Mouse (Mus musculus) liver, embryonic 14.5 days (tissue): ENCODE data around the gene Aoc2. TPM values are rescaled to one million over a fixed set of nuclear protein-coding genes. Genes with fewer than 3 reads are reported as not detected.
A peak's percentile ranks its signal among the peaks of the same experiment; 100 is the strongest.

Experiments used
- ATAC-seq: fragments of 200-750 bp; cut with Nextera tagmentation; 2 replicates; pipeline ENCODE4 v1.8.0; 2017; ENCODE audit warnings: moderate number of reproducible peaks, mild to moderate bottlenecking, moderate library complexity; ENCODE audit not compliant: insufficient read depth
- DNase-seq, 3 experiments: peaks; one replicate each; pipeline ENCODE4 v3.0.0-alpha.2; 2012 to 2013; ENCODE audit warnings: low read depth in 3 of 3, low spot score in 3 of 3
- H3K27ac ChIP-seq: fragments of 300-500 bp; sonication (generic); 2 replicates; pipeline ENCODE4 v1.5.1; 2014; ENCODE audit warnings: moderate library complexity, mild to moderate bottlenecking, control low read depth, inconsistent platforms
- H3K27me3 ChIP-seq: fragments of 300-500 bp; sonication (generic); 2 replicates; pipeline ENCODE4 v1.6.1; 2014; ENCODE audit warnings: mild to moderate bottlenecking, low read length, moderate library complexity; ENCODE audit not compliant: control insufficient read depth, insufficient read depth
- H3K36me3 ChIP-seq: fragments of 300-500 bp; sonication (generic); replicated peaks from 2 replicates; pipeline ENCODE4 v1.6.1; 2014; ENCODE audit warnings: low read depth; ENCODE audit not compliant: control insufficient read depth, insufficient read depth
- H3K4me1 ChIP-seq, 2 experiments: fragments of 200-500 bp in 1 of 2; fragments of 300-500 bp in 1 of 2; sonication (generic) in 1 of 2; replicated peaks; 2 replicates each; pipeline ENCODE4 v1.6.1; 2012 to 2014; ENCODE audit warnings: antibody characterized with exemption in 1 of 2, inconsistent platforms in 1 of 2, low read length in 1 of 2; ENCODE audit not compliant: control insufficient read depth in 2 of 2, insufficient read depth in 2 of 2
- H3K4me2 ChIP-seq: fragments of 300-500 bp; sonication (generic); 2 replicates; pipeline ENCODE4 v1.6.1; 2014; ENCODE audit warnings: low read depth, mild to moderate bottlenecking, control low read depth, moderate library complexity
- H3K4me3 ChIP-seq, 2 experiments: fragments of 200-500 bp in 1 of 2; fragments of 300-500 bp in 1 of 2; sonication (generic) in 1 of 2; 2 replicates each; pipeline ENCODE4 v1.5.1; 2012 to 2014; ENCODE audit warnings: low read depth in 2 of 2, low read length in 2 of 2, mild to moderate bottlenecking in 2 of 2, control low read depth in 1 of 2, inconsistent platforms in 1 of 2, moderate library complexity in 1 of 2; ENCODE audit not compliant: insufficient read depth in 1 of 2
- H3K9ac ChIP-seq: fragments of 300-500 bp; sonication (generic); replicated peaks from 2 replicates; pipeline ENCODE4 v1.6.1; 2014; ENCODE audit warnings: mild to moderate bottlenecking, control low read depth, moderate library complexity
- H3K9me3 ChIP-seq: fragments of 300-500 bp; sonication (generic); 2 replicates; pipeline ENCODE4 v1.6.1; 2016; ENCODE audit warnings: low read length, mixed read lengths; ENCODE audit not compliant: control insufficient read depth
- CTCF ChIP-seq: IDR thresholded peaks from 2 replicates; pipeline ENCODE4 v1.5.1; 2016; ENCODE audit warnings: antibody characterized with exemption, low read depth, control low read depth
- EP300 ChIP-seq: IDR thresholded peaks from 2 replicates; pipeline ENCODE4 v1.6.1; 2016; ENCODE audit warnings: antibody characterized with exemption, low read depth
- WGBS: fragments of 180-500 bp; shearing (Covaris S2); extraction: QIAGEN DNeasy Blood & Tissue Kit; methylation state at CpG from one replicate; pipeline ENCODE4 v1.1.7; 2014; ENCODE audit not compliant: insufficient replicate concordance; 5-methylcytosine and 5-hydroxymethylcytosine counted together
- polyA plus RNA-seq, 2 experiments: library from polyadenylated mRNA; depleted of rRNA in 1 of 2; stranded (reverse) in 1 of 2; unstranded in 1 of 2; fragments of >200 nt; fragmentation: Nextera tagmentation in 1 of 2; extraction: Ambion mirVana in 1 of 2; gene quantifications; 2 replicates each; pipeline versions ENCODE4 v1.2.1 to v1.2.3; 2012 to 2014

Gene Aoc2
- polyA plus RNA-seq (2012; rRNA removed): 4.6 and 4.7 TPM in 2 replicates
- 0.97 and 1.0 TPM in 2 replicates for polyA plus RNA-seq (2014; fragmentation: Nextera tagmentation; extraction: Ambion mirVana)

DNA sequence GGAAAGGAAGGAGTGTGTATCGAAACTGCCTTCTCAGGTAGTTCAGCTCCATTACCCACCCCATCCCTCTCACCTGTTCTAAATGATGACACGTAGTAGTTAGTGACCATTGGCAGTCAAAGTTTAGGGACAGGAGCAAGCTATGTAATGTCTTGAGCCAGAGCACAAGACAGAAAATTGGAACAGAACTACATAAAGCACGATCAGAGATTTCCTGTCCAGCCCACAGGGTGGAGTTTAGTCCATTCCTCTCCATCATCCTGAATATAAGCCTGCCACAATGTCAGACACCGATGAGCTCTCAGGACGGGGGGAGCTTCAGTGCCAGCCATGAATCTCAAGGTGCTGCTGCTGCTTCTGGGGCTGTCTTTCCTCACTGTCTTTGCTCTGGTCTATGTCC lies at the start of gene Aoc2:
Aoc2 (plus strand) TSS at position 301 of the 400 bp plus-strand sequence.
- Histone ChIP-seq H3K4me3 (no peak within 1 kb of the TSS), H3K4me2 (no peak within 1 kb of the TSS), H3K36me3 (peaks cover 61% of the 10 kb centered on the region), H3K4me1 (no peaks in the 10 kb centered on the region), H3K9ac (no peak within 1 kb of the TSS), H3K27me3 (no peaks in the 10 kb centered on the region), H3K27ac (no peak within 1 kb of the TSS), H3K9me3 (no peaks in the 10 kb centered on the region)
- DNase-seq (no peak), ATAC-seq (no peak)
- TF ChIP-seq CTCF (no peak), EP300 (no peak)
- 87% methylated on average over 5 of the region's 5 CpGs for WGBS

DNA sequence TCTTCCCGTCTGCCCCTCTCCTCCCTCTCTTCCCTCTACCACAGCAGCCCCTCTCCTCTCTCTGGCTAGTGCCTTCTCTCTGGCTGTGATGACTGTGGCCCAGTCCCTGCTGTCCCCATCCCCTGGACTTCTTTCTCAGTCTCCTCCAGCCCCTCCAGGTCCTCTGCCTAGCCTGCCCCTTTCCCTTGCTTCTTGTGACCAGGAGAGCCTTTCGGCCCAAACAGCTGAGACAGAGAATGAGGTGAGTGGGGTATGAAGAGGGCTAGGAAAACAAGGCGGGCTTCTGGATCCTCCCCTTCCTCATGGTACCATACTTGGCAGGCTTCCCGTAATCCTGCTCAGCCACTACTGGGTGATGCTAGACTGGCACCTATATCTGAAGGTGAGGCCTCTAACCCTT lies 49.6 kb upstream of the Aoc2 start:
- Histone ChIP-seq H3K27me3 (no peaks in the 10 kb centered on the region; the same call in 1 of the 2 replicates), H3K9ac (no peak overlapping the region), H3K9me3 (no peaks in the 10 kb centered on the region), H3K36me3 (no peaks in the 10 kb centered on the region; the same call in 1 of the 2 replicates), H3K27ac (no peak overlapping the region), H3K4me3 (no peak overlapping the region), H3K4me2 (no peak overlapping the region), H3K4me1 (peaks cover 10 to 19% of the 10 kb centered on the region in 2 experiments)
- WGBS: 69% methylated on average over 4 of the region's 4 CpGs
- TF ChIP-seq EP300: no peak
- no peak for DNase-seq
- ATAC-seq: no peak

DNA sequence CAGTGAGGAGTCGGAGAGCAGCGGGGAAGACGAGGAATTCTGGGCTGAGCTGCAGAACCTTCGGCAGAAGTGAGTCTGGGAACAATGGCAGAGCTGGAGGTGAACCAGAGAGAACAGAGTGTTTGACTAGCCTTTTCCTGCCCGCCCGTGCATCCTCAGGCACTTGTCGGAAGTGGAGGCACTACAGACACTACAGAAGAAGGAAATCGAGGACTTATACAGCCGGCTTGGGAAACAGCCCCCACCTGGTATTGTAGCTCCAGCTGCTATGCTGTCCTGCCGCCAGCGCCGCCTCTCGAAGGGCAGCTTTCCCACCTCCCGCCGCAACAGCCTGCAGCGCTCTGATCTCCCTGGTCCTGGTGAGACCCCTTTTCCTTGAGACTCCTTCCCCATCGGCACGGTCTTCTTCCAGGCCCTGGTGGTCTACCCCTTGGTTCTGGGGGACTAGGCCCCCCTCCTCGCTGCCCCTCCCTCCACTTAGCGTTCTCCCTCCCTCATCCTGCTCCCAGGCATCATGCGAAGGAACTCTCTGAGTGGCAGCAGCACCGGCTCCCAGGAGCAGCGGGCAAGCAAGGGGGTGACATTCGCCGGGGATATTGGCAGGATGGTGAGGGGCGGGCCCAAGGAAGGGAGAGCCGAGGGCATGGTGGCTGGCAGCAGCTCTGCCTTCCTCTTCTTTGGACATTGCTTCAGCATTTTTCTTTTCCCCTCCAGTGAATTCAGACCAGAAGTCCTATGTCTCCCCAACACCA lies 48.4 kb upstream of the Aoc2 start:
- ATAC-seq: no peak
- H3K4me2 ChIP-seq: no peak overlapping the region

DNA sequence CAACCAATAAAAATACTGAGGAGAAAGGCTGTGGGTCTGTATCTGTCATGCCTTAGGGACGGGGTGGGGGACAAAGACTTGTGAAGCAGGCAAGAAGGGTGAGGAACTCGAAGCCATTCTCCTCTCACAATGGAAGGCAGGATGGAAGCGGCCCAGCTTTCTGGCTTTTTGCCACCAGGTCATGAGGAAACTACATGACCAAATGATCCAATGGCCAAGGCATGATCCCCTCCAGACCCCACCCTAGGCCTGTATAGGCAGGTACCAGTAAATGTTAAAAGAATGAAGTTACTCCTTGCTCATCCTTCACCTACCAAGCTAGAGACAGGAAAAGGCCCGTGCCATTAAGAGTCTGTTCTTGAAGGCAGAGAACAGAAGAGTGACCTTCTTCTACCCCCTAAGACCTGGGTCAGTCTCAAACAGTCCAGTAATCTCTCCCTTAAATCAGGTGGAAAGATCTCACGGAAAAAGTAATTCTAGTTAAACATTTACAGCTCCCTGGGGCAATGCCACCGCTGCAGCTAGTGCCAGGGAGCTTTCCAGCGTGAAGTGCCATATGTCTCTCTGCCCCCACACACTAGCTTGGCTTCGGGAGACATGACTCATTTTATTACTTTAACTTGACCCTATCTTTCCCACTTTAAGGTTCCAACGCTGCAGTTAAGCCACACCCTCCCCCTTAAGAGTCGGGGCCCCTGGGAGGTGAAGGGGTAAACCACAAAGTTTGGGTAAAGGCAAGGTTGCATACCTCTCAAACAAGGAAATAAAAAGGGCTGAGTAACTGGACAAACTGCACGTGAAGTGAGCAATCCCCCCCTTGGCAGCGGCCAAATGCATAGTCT lies 47.3 kb upstream of the Aoc2 start:
- Histone ChIP-seq H3K4me3 (peak overlapping the region; percentile 87 to 96), H3K4me2 (peak overlapping the region; percentile 93), H3K27me3 (no peaks in the 10 kb centered on the region; the same call in 1 of the 2 replicates), H3K36me3 (no peaks in the 10 kb centered on the region; the same call in 1 of the 2 replicates), H3K9me3 (no peaks in the 10 kb centered on the region), H3K4me1 (peaks cover 10 to 19% of the 10 kb centered on the region in 2 experiments), H3K9ac (peak overlapping the region; percentile 82), H3K27ac (peak overlapping the region; percentile 68)
- DNase-seq (no peak), ATAC-seq (peak; percentile 16; the same call in 1 of the 2 replicates)
- no peak for TF ChIP-seq EP300
- no peak for TF ChIP-seq CTCF
- 40% methylated on average over 12 of the region's 12 CpGs for WGBS

More for the DNA sequence above, 48.4 kb upstream of the Aoc2 start:
- Histone ChIP-seq H3K27ac (no peak overlapping the region), H3K4me1 (peaks cover 10 to 19% of the 10 kb centered on the region in 2 experiments), H3K9ac (no peak overlapping the region), H3K36me3 (no peaks in the 10 kb centered on the region; the same call in 1 of the 2 replicates), H3K4me3 (no peak overlapping the region), H3K27me3 (no peaks in the 10 kb centered on the region; the same call in 1 of the 2 replicates), H3K9me3 (no peaks in the 10 kb centered on the region)
- no peak for DNase-seq
- no peak for TF ChIP-seq EP300
- TF ChIP-seq CTCF: no peak
- WGBS: 64% methylated on average over 27 of the region's 27 CpGs
